Mouse (Mus musculus) hindbrain, embryonic 14.5 days (tissue): Measurements from ENCODE around the gene Myo1g. TPM values are rescaled to one million over a fixed set of nuclear protein-coding genes. Genes with fewer than 3 reads are reported as not detected.
"Not testable (repeated sequence)": the region's sequence is repeated elsewhere in the genome, so short reads cannot be mapped to it uniquely, and the experiment has no call there.

Source experiments
- ATAC-seq: fragments of 200-750 bp; cut with Nextera tagmentation; 2 replicates; pipeline ENCODE4 v1.8.0; 2017; ENCODE audit warnings: moderate number of reproducible peaks, mild to moderate bottlenecking, moderate TSS enrichment, moderate library complexity; ENCODE audit not compliant: low FRiP score
- DNase-seq: peaks from one replicate; pipeline ENCODE4 v3.0.0-alpha.2; 2015; ENCODE audit warnings: low spot score
- H3K27ac ChIP-seq: fragments of 300-500 bp; sonication (generic); 2 replicates; pipeline ENCODE4 v1.5.1; 2014; ENCODE audit warnings: mild to moderate bottlenecking, moderate library complexity
- H3K27me3 ChIP-seq: fragments of 300-500 bp; sonication (generic); 2 replicates; pipeline ENCODE4 v1.6.1; 2014; ENCODE audit warnings: mild to moderate bottlenecking, low read length, mixed read lengths; ENCODE audit not compliant: control insufficient read depth, insufficient read depth
- H3K36me3 ChIP-seq: fragments of 300-500 bp; sonication (generic); replicated peaks from 2 replicates; pipeline ENCODE4 v1.6.1; 2014; ENCODE audit not compliant: control insufficient read depth, insufficient read depth
- H3K4me1 ChIP-seq: fragments of 300-500 bp; sonication (generic); replicated peaks from 2 replicates; pipeline ENCODE4 v1.6.1; 2014; ENCODE audit warnings: antibody characterized with exemption, low read length, mixed read lengths; ENCODE audit not compliant: control insufficient read depth, insufficient read depth
- H3K4me2 ChIP-seq: fragments of 300-500 bp; sonication (generic); replicated peaks from 2 replicates; pipeline ENCODE4 v1.6.1; 2014; ENCODE audit warnings: mild to moderate bottlenecking, moderate library complexity
- H3K4me3 ChIP-seq: fragments of 300-500 bp; sonication (generic); replicated peaks from 2 replicates; pipeline ENCODE4 v1.5.1; 2014; ENCODE audit warnings: mild to moderate bottlenecking, low read length
- H3K9ac ChIP-seq: fragments of 300-500 bp; sonication (generic); 2 replicates; pipeline ENCODE4 v1.6.1; 2014
- H3K9me3 ChIP-seq: fragments of 300-500 bp; sonication (generic); 2 replicates; pipeline ENCODE4 v1.6.1; 2016; ENCODE audit warnings: low read length; ENCODE audit not compliant: control insufficient read depth
- WGBS: fragments of 180-500 bp; shearing (Covaris S2); extraction: QIAGEN DNeasy Blood & Tissue Kit; methylation state at CpG from one replicate; pipeline ENCODE4 v1.1.7; 2014; 5-methylcytosine and 5-hydroxymethylcytosine counted together
- polyA plus RNA-seq: library from polyadenylated mRNA; unstranded; fragments of >200 nt; fragmentation: Nextera tagmentation; extraction: Ambion mirVana; gene quantifications from 2 replicates; pipeline ENCODE4 v1.2.1, GENCODE M21; 2014

Gene Myo1g
- polyA plus RNA-seq, 1 experiment from 2014 or later: 0.31 TPM

DNA sequence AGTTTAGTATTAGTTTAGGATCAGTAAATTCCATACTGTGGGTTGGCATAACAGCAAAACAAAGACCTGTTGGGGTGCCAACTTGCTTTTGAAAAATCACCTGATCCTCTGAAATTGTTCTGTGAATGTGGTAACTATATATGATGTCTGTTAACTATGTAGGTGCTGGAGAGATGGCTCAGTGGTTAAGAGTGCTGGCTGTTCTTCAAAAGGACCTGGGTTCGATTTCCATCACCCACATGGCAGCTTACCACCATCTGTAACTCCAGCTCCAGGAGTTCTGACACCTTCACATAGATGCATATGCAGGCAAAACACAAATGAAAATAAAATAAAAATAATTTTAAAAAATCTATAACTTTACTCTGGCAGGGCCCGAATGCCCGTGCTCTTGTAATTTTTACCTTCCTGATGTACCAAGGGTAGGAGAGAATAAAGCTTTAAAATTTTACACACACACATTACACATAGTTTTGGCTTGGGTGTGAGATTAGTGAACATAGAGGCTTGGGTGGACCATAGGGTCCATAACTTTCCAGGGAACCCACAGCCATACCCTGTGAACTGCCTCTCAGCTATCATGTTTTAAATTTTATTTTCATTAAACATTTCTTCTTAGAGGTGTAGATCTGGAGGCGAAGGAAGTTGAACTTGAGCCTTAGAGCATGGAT, 24.6 kb upstream of the Myo1g start:
- H3K36me3 ChIP-seq: no peaks in the 10 kb centered on the region
- no peaks in the 10 kb centered on the region for H3K9me3 ChIP-seq
- H3K4me2 ChIP-seq: peak overlapping the region; percentile 75; the same call in 1 of the 2 replicates
- peak overlapping the region; percentile 93 for H3K27ac ChIP-seq
- ATAC-seq (no peak), DNase-seq (no peak)
- H3K4me1 ChIP-seq: peaks cover 14% of the 10 kb centered on the region
- WGBS: 98% methylated on average over 4 of the region's 4 CpGs
- H3K27me3 ChIP-seq: no peaks in the 10 kb centered on the region
- peak overlapping the region; percentile 80; the same call in 1 of the 2 replicates for H3K9ac ChIP-seq
- H3K4me3 ChIP-seq: no peak overlapping the region

DNA sequence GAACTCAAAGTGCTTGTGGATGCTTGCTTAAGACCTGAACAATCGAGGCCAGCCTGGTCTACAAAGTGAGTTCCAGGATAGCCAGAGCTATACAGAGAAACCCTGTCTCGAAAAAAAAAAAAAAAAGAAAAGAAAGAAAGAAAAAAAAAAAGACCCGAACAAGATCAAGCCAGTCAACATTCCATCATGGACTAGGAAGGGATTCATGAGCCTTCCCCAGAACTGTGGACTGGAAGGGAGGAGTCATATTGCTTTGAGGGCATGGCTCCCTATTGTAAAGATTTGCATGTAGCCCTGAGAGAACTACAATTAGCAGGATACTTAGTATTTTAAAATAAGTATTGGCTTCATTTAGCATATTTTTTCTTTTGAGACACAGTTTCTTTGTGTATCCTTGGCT, 23.9 kb upstream of the Myo1g start:
- no peak for ATAC-seq
- Histone ChIP-seq H3K9ac (no peak overlapping the region), H3K4me1 (peaks cover 14% of the 10 kb centered on the region), H3K27me3 (no peaks in the 10 kb centered on the region), H3K9me3 (no peaks in the 10 kb centered on the region), H3K4me3 (no peak overlapping the region), H3K36me3 (no peaks in the 10 kb centered on the region), H3K4me2 (no peak overlapping the region), H3K27ac (no peak overlapping the region)
- WGBS: 96% methylated on average over 3 of the region's 3 CpGs
- no peak for DNase-seq

DNA sequence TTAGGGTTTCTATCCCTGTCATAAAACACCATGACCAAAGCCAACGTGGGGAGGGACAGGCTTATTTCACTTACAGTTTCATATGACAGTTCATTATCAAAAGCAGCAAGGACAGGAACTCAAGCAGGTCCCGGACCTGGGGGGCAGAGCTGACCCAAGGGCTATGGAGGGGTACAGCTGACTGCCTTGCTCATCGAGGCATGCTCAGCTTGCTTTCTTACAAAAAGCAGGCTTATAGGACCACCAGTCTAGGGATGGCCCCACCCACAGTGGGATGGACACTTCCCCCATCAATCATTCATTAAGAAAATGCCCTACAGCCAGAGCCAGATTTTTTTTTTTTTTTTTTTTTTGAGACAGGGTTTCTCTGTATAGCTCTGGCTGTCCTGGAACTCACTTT, 10.0 kb upstream of the Myo1g start:
- Histone ChIP-seq H3K36me3 (peaks cover 10% of the 10 kb centered on the region), H3K27ac (no peak overlapping the region)
- WGBS: 89% methylated on average over 3 of the region's 3 CpGs

DNA sequence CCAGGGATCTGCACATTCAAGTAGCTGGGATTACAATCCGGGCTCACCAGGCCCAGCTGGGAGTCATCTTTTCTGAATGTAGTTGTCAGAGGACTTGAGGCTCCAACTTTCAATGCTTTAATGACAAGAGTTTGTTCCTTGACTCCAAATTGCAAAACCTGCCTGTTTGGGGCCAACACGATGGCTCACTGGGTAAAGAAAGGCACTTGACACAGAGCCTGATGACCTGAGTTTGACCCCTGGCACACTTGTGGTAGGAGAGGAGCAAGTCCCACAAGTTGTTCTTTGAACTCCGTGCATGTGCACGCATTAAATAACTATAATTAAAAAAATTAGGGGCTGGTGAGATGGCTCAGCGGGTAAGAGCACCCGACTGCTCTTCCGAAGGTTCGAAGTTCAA, 9.2 kb upstream of the Myo1g start:
- no peak for DNase-seq
- Histone ChIP-seq H3K9ac (no peak overlapping the region), H3K4me1 (peaks cover 9% of the 10 kb centered on the region), H3K4me3 (no peak overlapping the region), H3K27me3 (no peaks in the 10 kb centered on the region), H3K36me3 (peaks cover 18% of the 10 kb centered on the region), H3K4me2 (no peak overlapping the region), H3K9me3 (no peaks in the 10 kb centered on the region), H3K27ac (no peak overlapping the region)
- ATAC-seq: no peak
- WGBS: 92% methylated on average over 8 of the region's 8 CpGs

More for the DNA sequence above, 10.0 kb upstream of the Myo1g start:
- no peak overlapping the region for H3K4me3 ChIP-seq
- H3K4me2 ChIP-seq: no peak overlapping the region
- H3K4me1 ChIP-seq: peaks cover 9% of the 10 kb centered on the region
- DNase-seq (no peak), ATAC-seq (no peak)
- no peaks in the 10 kb centered on the region for H3K9me3 ChIP-seq
- no peaks in the 10 kb centered on the region for H3K27me3 ChIP-seq
- no peak overlapping the region for H3K9ac ChIP-seq

DNA sequence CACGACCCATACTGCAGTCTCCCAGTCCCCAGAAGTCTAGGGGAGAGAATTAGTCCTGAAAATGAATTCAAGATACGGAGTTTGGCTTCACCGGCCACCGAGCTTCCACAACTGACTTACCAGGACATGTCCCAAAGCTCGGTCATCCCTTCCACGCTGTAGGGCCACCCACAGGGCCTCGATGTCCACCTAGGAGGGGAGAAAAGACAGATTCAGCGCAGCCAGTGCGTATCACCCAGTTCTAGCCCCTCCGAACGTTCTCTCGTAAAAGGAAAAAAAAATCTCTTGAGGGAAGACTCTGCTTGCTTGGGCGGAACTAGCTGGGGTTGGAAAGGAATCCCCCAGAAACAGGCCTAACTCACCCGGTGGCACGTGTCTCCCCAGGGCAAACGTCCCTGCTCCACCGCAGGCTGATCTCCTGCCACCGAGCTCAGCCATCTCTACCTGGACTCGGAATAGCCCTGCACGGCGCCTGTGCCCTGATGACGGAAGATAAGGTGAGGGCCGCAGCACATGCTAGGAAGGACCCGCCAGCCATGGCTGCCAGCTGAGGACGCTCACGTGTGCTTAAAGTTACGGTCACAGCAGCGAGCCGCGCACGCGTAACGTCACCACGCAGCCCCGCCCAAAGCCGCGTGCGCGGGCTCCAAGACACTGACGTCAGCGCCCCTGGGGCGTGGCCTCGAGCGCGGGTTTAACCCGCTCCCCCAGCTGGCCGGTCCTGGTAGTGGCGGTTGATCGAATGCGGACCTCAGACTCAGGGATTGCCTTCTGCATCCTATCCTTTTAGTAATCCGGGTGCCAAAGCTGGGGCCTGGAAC, 7.6 kb upstream of the Myo1g start:
- Histone ChIP-seq H3K27ac (peak overlapping the region; percentile 69), H3K36me3 (peaks cover 26% of the 10 kb centered on the region), H3K4me1 (peaks cover 9% of the 10 kb centered on the region), H3K4me3 (peak overlapping the region; percentile 52), H3K9me3 (no peaks in the 10 kb centered on the region), H3K4me2 (peak overlapping the region; percentile 64), H3K9ac (peak overlapping the region; percentile 66), H3K27me3 (no peaks in the 10 kb centered on the region)
- under 1% methylated on average over 49 of the region's 51 CpGs for WGBS
- DNase-seq (peak; percentile 100), ATAC-seq (peak; percentile 97)

DNA sequence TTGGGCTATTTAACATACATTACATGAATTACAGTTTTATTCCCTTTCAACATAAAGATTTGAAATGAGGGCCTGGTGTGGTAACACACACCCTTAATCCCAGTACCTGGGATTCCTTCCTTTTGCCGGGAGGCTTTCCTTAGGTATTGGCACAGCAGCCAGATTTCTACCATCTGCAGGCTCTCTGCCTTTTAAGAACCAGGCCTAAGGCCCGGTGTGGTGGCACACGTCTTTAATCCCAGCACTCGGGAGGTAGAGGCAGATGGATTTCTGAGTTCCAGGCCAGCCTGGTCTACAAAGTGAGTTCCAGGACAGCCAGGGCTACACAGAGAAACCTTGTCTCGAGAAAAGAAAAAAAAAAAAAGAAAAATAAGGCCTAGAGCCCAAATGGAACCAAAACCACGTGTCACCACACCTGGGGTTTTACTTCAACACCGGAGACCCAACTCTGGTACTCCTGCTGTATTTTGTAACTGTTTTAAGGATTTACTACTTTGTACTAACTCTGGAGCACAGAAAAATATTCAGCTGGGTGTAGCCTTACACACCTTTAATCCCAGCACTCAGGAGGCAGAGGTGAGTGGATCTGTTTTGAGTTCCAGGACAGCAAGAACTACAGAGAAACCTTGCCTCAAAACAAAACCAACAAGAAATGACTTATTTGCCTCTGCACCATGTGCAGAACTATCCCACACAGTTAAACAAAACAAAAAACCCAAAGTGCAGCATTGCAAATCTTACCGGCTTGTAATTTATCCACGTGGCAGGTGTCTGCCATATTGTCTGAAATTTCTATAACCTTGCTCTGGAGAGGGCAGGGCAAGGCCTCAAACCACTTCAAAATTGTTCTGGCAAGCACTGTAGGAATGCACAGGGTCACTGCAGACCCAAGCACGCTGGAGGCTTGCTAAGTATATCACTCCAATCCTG, 6.8 kb upstream of the Myo1g start:
- Histone ChIP-seq H3K27me3 (no peaks in the 10 kb centered on the region), H3K9me3 (no peaks in the 10 kb centered on the region), H3K4me2 (peak overlapping the region; percentile 64), H3K27ac (peak overlapping the region; percentile 69), H3K36me3 (peaks cover 26% of the 10 kb centered on the region), H3K4me3 (peak overlapping the region; percentile 52), H3K9ac (peak overlapping the region; percentile 66), H3K4me1 (peaks cover 9% of the 10 kb centered on the region)
- peak; percentile 13; the same call in 1 of the 2 replicates for ATAC-seq
- WGBS: 19% methylated on average over 10 of the region's 10 CpGs
- no peak for DNase-seq

DNA sequence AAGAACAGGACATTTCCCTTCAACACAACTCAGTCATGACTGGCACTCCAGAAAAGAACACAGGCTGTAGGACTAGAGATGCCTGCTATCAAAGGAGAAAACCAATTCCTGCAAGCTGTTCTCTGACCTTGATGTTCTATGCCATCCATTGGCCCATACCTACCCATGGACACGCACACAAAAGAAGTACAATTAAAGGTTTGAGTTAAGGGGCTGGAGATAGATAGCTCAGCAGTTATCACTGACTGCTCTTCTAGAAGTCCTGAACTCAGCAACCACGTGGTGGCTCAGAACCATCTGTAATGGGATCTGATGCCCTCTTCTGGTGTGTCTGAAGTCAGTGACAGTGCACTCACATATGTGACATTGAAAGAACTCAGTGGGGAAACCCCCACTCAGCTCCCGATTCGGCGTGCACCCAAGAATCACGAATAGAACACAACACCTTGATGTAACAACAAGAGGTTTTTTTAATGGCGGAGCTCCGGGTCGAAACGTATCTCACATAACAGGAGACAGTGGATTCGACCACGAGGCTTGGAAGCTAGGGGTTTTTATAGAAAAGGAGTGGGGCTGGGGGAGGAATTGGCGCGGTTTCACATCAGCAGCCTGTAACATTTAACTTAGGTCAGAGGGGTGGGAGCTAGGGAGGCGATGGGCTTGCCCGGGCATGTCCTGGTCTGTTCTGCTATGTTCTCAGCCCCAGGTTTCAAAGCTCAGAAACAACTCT, 5.9 kb upstream of the Myo1g start:
- H3K27me3 ChIP-seq, ATAC-seq, H3K27ac ChIP-seq, H3K9me3 ChIP-seq, DNase-seq, H3K4me1 ChIP-seq: not testable (repeated sequence)
- H3K4me3 ChIP-seq: peak overlapping the region; percentile 52; the same call in 1 of the 2 replicates
- H3K9ac ChIP-seq: peak overlapping the region; percentile 66; the same call in 1 of the 2 replicates
- 85% methylated on average over 12 of the region's 16 CpGs for WGBS
- H3K36me3 ChIP-seq: peaks cover 26% of the 10 kb centered on the region
- peak overlapping the region; percentile 64 for H3K4me2 ChIP-seq

DNA sequence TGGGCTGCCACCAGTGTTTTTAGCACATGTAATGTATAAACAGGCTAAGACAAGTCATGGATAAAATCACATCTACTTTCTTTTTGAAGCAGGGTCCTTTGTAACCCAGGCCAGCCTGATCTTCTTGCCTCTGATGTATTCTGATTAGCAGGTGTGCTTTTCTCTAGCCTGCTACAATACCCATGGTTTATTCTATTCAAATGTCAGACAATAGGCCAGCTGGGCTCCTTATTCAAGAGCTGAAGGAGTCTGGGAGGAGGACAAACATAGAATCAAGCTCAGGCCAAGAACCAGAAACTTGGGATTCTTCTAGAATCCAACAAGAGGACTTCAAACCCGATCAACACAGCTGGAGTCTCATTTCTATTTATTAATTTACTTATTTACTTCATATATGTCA, 4.5 kb upstream of the Myo1g start:
- Histone ChIP-seq H3K9ac (no peak overlapping the region), H3K4me2 (no peak overlapping the region), H3K9me3 (no peaks in the 10 kb centered on the region), H3K4me1 (peaks cover 9% of the 10 kb centered on the region), H3K36me3 (peaks cover 26% of the 10 kb centered on the region), H3K27me3 (no peaks in the 10 kb centered on the region), H3K4me3 (no peak overlapping the region), H3K27ac (no peak overlapping the region)
- no peak for DNase-seq
- ATAC-seq: no peak
- 69% methylated on average over 1 of the region's 1 CpGs for WGBS
